Mouse (Mus musculus) layer of hippocampus, adult 9-11 months (tissue): ENCODE data around the gene Spsb3.

Experiments
- DNase-seq: peaks from one replicate; pipeline ENCODE4 v3.0.0; 2022

Gene Spsb3

GRCm38 (mm10) chr17:24897600-24897999, 11.2 kb downstream of the Spsb3 start:
- no peak for DNase-seq

- DNase-seq = no peak
These were observed 11.8 kb downstream of the Spsb3 start for GRCm38 (mm10) chr17:24898041-24898854.

- no peak for DNase-seq
These were observed 12.7 kb downstream of the Spsb3 start for GRCm38 (mm10) chr17:24899153-24899552.

- DNase-seq = no peak
These were observed 13.6 kb downstream of the Spsb3 start for GRCm38 (mm10) chr17:24900014-24900413.

- DNase-seq = no peak
These were observed 15.7 kb downstream of the Spsb3 start for GRCm38 (mm10) chr17:24902124-24902523.

- DNase-seq = no peak
These were observed 16.4 kb downstream of the Spsb3 start for GRCm38 (mm10) chr17:24902671-24903474.

GRCm38 (mm10) chr17:24903767-24904166, 17.3 kb downstream of the Spsb3 start:
- DNase-seq = no peak

- DNase-seq = no peak
These were observed 21.1 kb downstream of the Spsb3 start for GRCm38 (mm10) chr17:24907591-24907990.

GRCm38 (mm10) chr17:24913984-24914383, 27.5 kb downstream of the Spsb3 start:
- DNase-seq = no peak

- no peak for DNase-seq
These were observed 36.8 kb downstream of the Spsb3 start for GRCm38 (mm10) chr17:24923246-24923645.

- DNase-seq = no peak
These were observed 43.1 kb downstream of the Spsb3 start for GRCm38 (mm10) chr17:24929506-24929905.

- no peak for DNase-seq
These were observed 46.0 kb downstream of the Spsb3 start for GRCm38 (mm10) chr17:24932431-24932830.

- DNase-seq = no peak
These were observed 46.7 kb downstream of the Spsb3 start for GRCm38 (mm10) chr17:24933163-24933562.

GRCm38 (mm10) chr17:24934926-24935325, 48.5 kb downstream of the Spsb3 start:
- no peak for DNase-seq

GRCm38 (mm10) chr17:24935666-24936065, 49.2 kb downstream of the Spsb3 start:
- DNase-seq = no peak

- DNase-seq = peak; percentile 95
These were observed 50.1 kb downstream of the Spsb3 start, which contains the start of gene Mapk8ip3 for GRCm38 (mm10) chr17:24936259-24937237. TSS of gene Mapk8ip3 (minus strand) at chr17:24936977.

- no peak for DNase-seq
These were observed 50.8 kb downstream of the Spsb3 start for GRCm38 (mm10) chr17:24937266-24937665.
